Mouse (Mus musculus): Measurements from ENCODE around the gene Krt25.

DNA sequence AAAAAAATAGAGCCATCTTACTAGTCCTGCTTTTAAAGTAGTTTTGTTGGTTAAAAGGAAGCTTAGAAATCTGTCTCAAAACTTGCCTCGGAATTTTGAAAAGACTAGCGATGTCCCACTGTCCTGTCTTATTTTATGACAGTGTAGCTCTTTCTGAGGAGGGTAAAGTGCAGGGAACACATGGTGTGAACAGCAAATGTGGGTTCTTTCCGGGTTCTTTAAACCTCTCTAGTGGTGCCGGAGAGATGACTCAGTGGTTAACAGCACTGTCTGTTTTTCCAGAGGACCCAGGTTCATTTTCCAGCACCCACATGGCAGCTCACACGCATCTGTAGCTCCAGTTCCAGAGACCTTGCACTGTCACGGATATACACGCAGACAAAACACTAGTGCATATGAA is 53.6 kb downstream of the Krt25 start:
- TF ChIP-seq POLR2A (IDR thresholded peaks at IDR 0.05; ENCODE audit: borderline replicate concordance, extremely low read depth, low read depth, low read length) (no peak), CTCF (IDR thresholded peaks at IDR 0.05; ENCODE audit: insufficient read depth, low read length) (no peak)

Data from lung, adult 2 months (tissue).